Mouse (Mus musculus): ENCODE data around the gene Nrxn2. TPM values are rescaled to one million over a fixed set of nuclear protein-coding genes. Genes with fewer than 3 reads are reported as not detected.
A peak's percentile ranks its signal among the peaks of the same experiment; 100 is the strongest.

The Nrxn2 gene
- polyA plus RNA-seq, 1 experiment from 2014 or later, result 28.9 TPM

GRCm38 (mm10) chr19:6533290-6534117 lies 115.0 kb downstream of the Nrxn2 start:
- H3K27ac ChIP-seq (replicated peaks), result peak overlapping the region; percentile 94; the same call in 1 of the 2 replicates
- no peaks in the 10 kb centered on the region for H3K9me3 ChIP-seq
- peak overlapping the region; percentile 71; the same call in 1 of the 2 replicates for H3K4me2 ChIP-seq
- no peaks in the 10 kb centered on the region for H3K27me3 ChIP-seq
- no peaks in the 10 kb centered on the region for H3K36me3 ChIP-seq
- H3K4me3 ChIP-seq, result no peak overlapping the region
- 63% methylated on average over 11 of the region's 11 CpGs for WGBS
- ATAC-seq (ENCODE audit: low read depth), result no peak
- peak overlapping the region; percentile 87 for H3K9ac ChIP-seq
- peaks cover 61% of the 10 kb centered on the region for H3K4me1 ChIP-seq (replicated peaks)

GRCm38 (mm10) chr19:6534118-6534415 lies 115.5 kb downstream of the Nrxn2 start:
- peaks cover 56% of the 10 kb centered on the region for H3K4me1 ChIP-seq (replicated peaks)
- H3K27ac ChIP-seq (replicated peaks), result 0 out of 2 replicates have a peak overlapping the region, but pooled peaks have one; percentile 42
- H3K4me2 ChIP-seq, result no peak overlapping the region
- no peaks in the 10 kb centered on the region for H3K27me3 ChIP-seq
- WGBS, result 42% methylated on average over 5 of the region's 5 CpGs
- H3K4me3 ChIP-seq, result no peak overlapping the region
- ATAC-seq (ENCODE audit: low read depth), result no peak
- no peaks in the 10 kb centered on the region for H3K9me3 ChIP-seq
- H3K36me3 ChIP-seq, result no peaks in the 10 kb centered on the region
- H3K9ac ChIP-seq, result no peak overlapping the region

- Histone ChIP-seq H3K36me3 (no peaks in the 10 kb centered on the region), H3K27me3 (no peaks in the 10 kb centered on the region), H3K27ac (replicated peaks) (no peak overlapping the region), H3K9me3 (no peaks in the 10 kb centered on the region), H3K4me2 (no peak overlapping the region), H3K4me1 (replicated peaks) (peaks cover 37% of the 10 kb centered on the region), H3K4me3 (no peak overlapping the region), H3K9ac (no peak overlapping the region)
- ATAC-seq (ENCODE audit: low read depth), result no peak
- WGBS, result 79% methylated on average over 3 of the region's 3 CpGs
Observed at GRCm38 (mm10) chr19:6536201-6536600, 117.7 kb downstream of the Nrxn2 start.

- no peak overlapping the region for H3K9ac ChIP-seq
- ATAC-seq (ENCODE audit: low read depth), result no peak
- H3K4me2 ChIP-seq, result no peak overlapping the region
- no peaks in the 10 kb centered on the region for H3K36me3 ChIP-seq
- no peaks in the 10 kb centered on the region for H3K27me3 ChIP-seq
- H3K27ac ChIP-seq (replicated peaks), result no peak overlapping the region
- H3K4me3 ChIP-seq, result no peak overlapping the region
- WGBS, result 69% methylated on average over 6 of the region's 6 CpGs
- H3K4me1 ChIP-seq (replicated peaks), result peaks cover 32% of the 10 kb centered on the region
- no peaks in the 10 kb centered on the region for H3K9me3 ChIP-seq
Observed at GRCm38 (mm10) chr19:6536696-6537095, 118.2 kb downstream of the Nrxn2 start.

GRCm38 (mm10) chr19:6537526-6537925 lies 119.0 kb downstream of the Nrxn2 start:
- H3K9ac ChIP-seq, result no peak overlapping the region
- H3K27ac ChIP-seq (replicated peaks), result no peak overlapping the region
- H3K4me1 ChIP-seq (replicated peaks), result peaks cover 24% of the 10 kb centered on the region
- H3K4me2 ChIP-seq, result no peak overlapping the region
- 82% methylated on average over 8 of the region's 8 CpGs for WGBS
- no peaks in the 10 kb centered on the region for H3K27me3 ChIP-seq
- ATAC-seq (ENCODE audit: low read depth), result no peak
- no peaks in the 10 kb centered on the region for H3K36me3 ChIP-seq
- H3K4me3 ChIP-seq, result no peak overlapping the region
- H3K9me3 ChIP-seq, result no peaks in the 10 kb centered on the region

- Histone ChIP-seq H3K4me2 (no peak overlapping the region), H3K4me1 (replicated peaks) (peaks cover 13% of the 10 kb centered on the region), H3K27ac (replicated peaks) (no peak overlapping the region), H3K4me3 (no peak overlapping the region), H3K36me3 (no peaks in the 10 kb centered on the region), H3K9ac (no peak overlapping the region), H3K9me3 (no peaks in the 10 kb centered on the region), H3K27me3 (no peaks in the 10 kb centered on the region)
- 83% methylated on average over 6 of the region's 6 CpGs for WGBS
- ATAC-seq (ENCODE audit: low read depth), result no peak
Observed at GRCm38 (mm10) chr19:6538546-6538945, 120.0 kb downstream of the Nrxn2 start.

- no peak overlapping the region for H3K4me3 ChIP-seq
- ATAC-seq (ENCODE audit: low read depth), result no peak
- H3K27ac ChIP-seq (replicated peaks), result no peak overlapping the region
- 75% methylated on average over 4 of the region's 4 CpGs for WGBS
- no peaks in the 10 kb centered on the region for H3K9me3 ChIP-seq
- H3K4me2 ChIP-seq, result no peak overlapping the region
- no peaks in the 10 kb centered on the region for H3K27me3 ChIP-seq
- H3K36me3 ChIP-seq, result no peaks in the 10 kb centered on the region
- peaks cover 3% of the 10 kb centered on the region; the same call in 1 of the 2 replicates for H3K4me1 ChIP-seq (replicated peaks)
- no peak overlapping the region for H3K9ac ChIP-seq
Observed at GRCm38 (mm10) chr19:6539592-6539991, 121.1 kb downstream of the Nrxn2 start.

- Histone ChIP-seq H3K27me3 (no peaks in the 10 kb centered on the region), H3K4me1 (replicated peaks) (peaks cover 3% of the 10 kb centered on the region; the same call in 1 of the 2 replicates), H3K9me3 (no peaks in the 10 kb centered on the region), H3K27ac (replicated peaks) (no peak overlapping the region), H3K36me3 (no peaks in the 10 kb centered on the region), H3K9ac (no peak overlapping the region), H3K4me3 (no peak overlapping the region), H3K4me2 (no peak overlapping the region)
- 79% methylated on average over 6 of the region's 6 CpGs for WGBS
- ATAC-seq (ENCODE audit: low read depth), result no peak
Observed at GRCm38 (mm10) chr19:6540191-6540590, 121.7 kb downstream of the Nrxn2 start.

GRCm38 (mm10) chr19:6541521-6541920 lies 123.0 kb downstream of the Nrxn2 start:
- Histone ChIP-seq H3K4me2 (no peak overlapping the region), H3K4me1 (replicated peaks) (peaks cover 3% of the 10 kb centered on the region; the same call in 1 of the 2 replicates), H3K36me3 (no peaks in the 10 kb centered on the region), H3K4me3 (no peak overlapping the region), H3K9me3 (no peaks in the 10 kb centered on the region), H3K9ac (no peak overlapping the region), H3K27ac (replicated peaks) (no peak overlapping the region), H3K27me3 (no peaks in the 10 kb centered on the region)
- ATAC-seq (ENCODE audit: low read depth), result no peak
- 95% methylated on average over 7 of the region's 7 CpGs for WGBS

GRCm38 (mm10) chr19:6542367-6543034 lies 124.0 kb downstream of the Nrxn2 start, which contains the start of gene Slc22a12:
Slc22a12 (minus strand) TSS chr19:6543032.
- H3K4me3 ChIP-seq, result no peak within 1 kb of the TSS
- H3K36me3 ChIP-seq, result no peaks in the 10 kb centered on the region
- no peaks in the 10 kb centered on the region for H3K9me3 ChIP-seq
- no peaks in the 10 kb centered on the region; the same call in 1 of the 2 replicates for H3K4me1 ChIP-seq (replicated peaks)
- ATAC-seq (ENCODE audit: low read depth), result no peak
- no peak within 1 kb of the TSS for H3K4me2 ChIP-seq
- H3K27ac ChIP-seq (replicated peaks), result no peak within 1 kb of the TSS
- no peaks in the 10 kb centered on the region for H3K27me3 ChIP-seq
- WGBS, result 88% methylated on average over 16 of the region's 16 CpGs
- no peak within 1 kb of the TSS for H3K9ac ChIP-seq

GRCm38 (mm10) chr19:6543035-6543383 lies 124.5 kb downstream of the Nrxn2 start:
- ATAC-seq (ENCODE audit: low read depth), result no peak
- H3K4me2 ChIP-seq, result no peak overlapping the region
- H3K27ac ChIP-seq (replicated peaks), result no peak overlapping the region
- no peaks in the 10 kb centered on the region for H3K36me3 ChIP-seq
- no peaks in the 10 kb centered on the region; the same call in 1 of the 2 replicates for H3K4me1 ChIP-seq (replicated peaks)
- H3K4me3 ChIP-seq, result no peak overlapping the region
- no peaks in the 10 kb centered on the region for H3K27me3 ChIP-seq
- no peak overlapping the region for H3K9ac ChIP-seq
- no peaks in the 10 kb centered on the region for H3K9me3 ChIP-seq
- WGBS, result 96% methylated on average over 6 of the region's 6 CpGs

- no peak overlapping the region for H3K4me2 ChIP-seq
- H3K9me3 ChIP-seq, result no peaks in the 10 kb centered on the region
- no peak overlapping the region for H3K4me3 ChIP-seq
- H3K27me3 ChIP-seq, result no peaks in the 10 kb centered on the region
- WGBS, result 44% methylated on average over 7 of the region's 7 CpGs
- no peak overlapping the region for H3K27ac ChIP-seq (replicated peaks)
- H3K36me3 ChIP-seq, result no peaks in the 10 kb centered on the region
- no peak for ATAC-seq (ENCODE audit: low read depth)
- H3K4me1 ChIP-seq (replicated peaks), result no peaks in the 10 kb centered on the region; the same call in 1 of the 2 replicates
- H3K9ac ChIP-seq, result no peak overlapping the region
Observed at GRCm38 (mm10) chr19:6543518-6543917, 125.0 kb downstream of the Nrxn2 start.
